Mouse (Mus musculus) adrenal gland, adult 2 months (tissue): Measurements from ENCODE around the gene Traf3ip3. TPM values are rescaled to one million over a fixed set of nuclear protein-coding genes. Genes with fewer than 3 reads are reported as not detected.

Source experiments
- DNase-seq: peaks from one replicate; pipeline ENCODE4 v3.0.0; 2021
- long read RNA-seq: library from polyadenylated mRNA; stranded (forward); transcript quantifications from one replicate; pipeline ENCODE4 v2.0.0, GENCODE M21; 2021
- polyA plus RNA-seq: library from polyadenylated mRNA; depleted of rRNA; stranded (reverse); fragments of >200 nt; gene quantifications from 2 replicates; pipeline ENCODE4 v1.2.3, GENCODE M21; 2012; rRNA removed
- total RNA-seq, 2 experiments: library from RNA; stranded (reverse); gene quantifications; 2 replicates each; pipeline ENCODE4 v1.2.3; 2021

The Traf3ip3 gene
- total RNA-seq (1 to 10 TPM; 1.1 to 3.3 TPM), polyA plus RNA-seq (0.15 and 0.75 TPM in 2 replicates)
- long read RNA-seq = 0 reads

DNA sequence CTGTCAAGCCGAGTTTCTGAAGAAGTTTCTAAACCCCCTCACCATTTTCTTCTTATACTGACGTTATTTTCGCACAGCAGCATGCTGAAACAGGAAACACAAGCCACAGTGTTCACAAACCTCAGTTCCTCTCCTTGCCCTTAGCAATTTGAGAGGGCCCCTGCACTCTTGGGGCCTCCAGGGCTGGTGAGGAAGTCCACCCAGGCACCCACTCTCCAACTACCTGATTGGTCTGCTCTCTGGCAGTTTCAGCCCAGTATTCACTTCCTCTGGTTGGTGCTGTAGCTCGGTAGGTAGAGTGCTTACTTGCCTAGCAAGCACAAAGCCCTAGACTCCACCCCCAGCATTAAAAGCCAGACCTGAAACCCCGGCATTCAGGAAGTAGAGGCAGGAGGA, at the start of gene Traf3ip3:
Traf3ip3 (minus strand) TSS at position 321 of the 396 bp plus-strand sequence.
- DNase-seq = peak; percentile 12

DNA sequence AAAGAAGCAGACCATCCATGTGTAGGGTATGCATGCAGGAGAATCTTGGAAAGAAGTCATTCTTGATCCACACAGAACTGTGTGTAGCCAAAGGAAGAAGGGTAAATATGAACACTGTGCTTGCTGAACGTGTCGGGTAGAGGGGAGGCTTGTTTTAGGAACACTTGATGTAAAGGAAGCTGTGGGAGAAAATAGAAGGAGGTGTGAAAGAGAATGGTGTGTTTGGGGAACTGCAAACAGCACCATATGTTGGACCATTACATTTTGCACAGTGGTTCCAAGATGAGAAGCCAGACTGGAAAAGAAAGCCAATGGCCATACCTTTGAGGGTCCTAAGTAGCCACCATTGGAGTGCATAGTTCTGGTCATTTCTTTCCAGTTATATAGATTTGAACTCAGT, 48.5 kb upstream of the Traf3ip3 start:
- DNase-seq = no peak

DNA sequence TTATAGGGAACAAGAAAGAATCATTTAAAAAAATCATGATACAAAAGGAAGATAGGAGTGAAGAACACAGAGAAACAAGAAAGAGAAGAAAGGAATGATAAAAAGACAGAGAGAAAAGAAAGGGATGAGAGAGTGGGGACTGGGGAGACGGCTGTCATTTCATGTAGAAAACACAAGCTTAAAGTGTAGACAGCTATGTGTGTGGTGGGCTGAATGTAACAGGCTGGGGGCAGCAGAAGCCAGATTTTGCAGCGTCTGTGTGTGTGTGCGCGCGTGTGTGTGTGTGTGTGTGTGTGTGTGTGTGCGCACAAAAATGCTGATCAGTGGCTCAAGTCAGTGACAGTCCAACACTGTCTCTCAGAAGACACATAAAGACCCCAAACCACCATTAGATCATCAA, 42.7 kb upstream of the Traf3ip3 start:
- no peak for DNase-seq

DNA sequence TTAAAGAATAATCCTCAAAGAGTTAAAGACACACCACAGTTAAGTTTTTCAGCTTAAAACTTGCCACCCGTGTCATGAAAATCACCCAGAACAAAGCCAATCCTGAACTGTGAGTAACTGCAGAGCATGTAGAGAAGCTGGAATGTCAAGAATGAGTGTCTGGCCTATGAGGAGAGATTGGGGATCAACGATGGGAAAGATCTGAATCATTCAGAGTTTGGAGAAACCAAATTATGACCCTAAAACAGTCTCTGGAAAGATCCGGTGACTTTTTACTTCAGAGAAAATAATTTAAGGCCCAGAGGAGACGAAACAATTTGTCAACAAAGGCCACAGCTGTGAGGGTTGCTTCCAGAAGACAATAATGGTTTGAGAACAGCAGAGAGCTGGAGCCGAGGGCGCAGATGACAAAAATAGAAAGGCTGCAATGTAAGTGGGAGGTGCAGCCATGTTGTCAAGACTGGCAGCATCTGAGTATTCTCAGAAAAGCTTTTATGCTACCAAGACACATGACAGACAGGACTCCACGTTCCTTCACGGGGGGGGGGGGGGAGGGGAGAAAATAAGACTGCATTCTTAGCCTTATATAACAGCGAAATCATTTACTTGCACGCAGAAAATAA, 42.2 kb upstream of the Traf3ip3 start:
- no peak for DNase-seq

GRCm38 (mm10) chr1:193242863-193243262, 41.4 kb upstream of the Traf3ip3 start:
- DNase-seq = no peak

GRCm38 (mm10) chr1:193242238-193242637, 40.7 kb upstream of the Traf3ip3 start:
- peak; percentile 80 for DNase-seq

- DNase-seq = no peak
These were observed 39.9 kb upstream of the Traf3ip3 start for GRCm38 (mm10) chr1:193241436-193241835.

DNA sequence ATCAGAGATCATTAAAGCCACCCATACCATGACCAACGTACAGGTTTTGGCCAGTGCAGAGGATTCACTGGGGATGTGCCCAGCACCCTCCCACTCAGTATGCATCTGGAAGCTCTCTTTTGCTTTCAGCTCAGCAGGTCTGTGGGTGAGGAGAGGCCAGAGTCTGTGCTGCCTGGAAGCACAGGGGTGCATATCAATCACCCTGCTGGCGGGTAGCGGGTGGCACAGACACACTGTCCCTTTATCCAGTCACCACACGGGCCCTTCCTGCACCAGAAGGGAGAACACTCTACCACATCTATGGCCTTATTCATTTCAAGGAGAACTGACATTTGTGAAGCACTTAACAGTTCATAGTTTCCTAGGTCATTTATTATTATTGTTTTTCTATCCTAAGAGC, 36.9 kb upstream of the Traf3ip3 start:
- no peak for DNase-seq

DNA sequence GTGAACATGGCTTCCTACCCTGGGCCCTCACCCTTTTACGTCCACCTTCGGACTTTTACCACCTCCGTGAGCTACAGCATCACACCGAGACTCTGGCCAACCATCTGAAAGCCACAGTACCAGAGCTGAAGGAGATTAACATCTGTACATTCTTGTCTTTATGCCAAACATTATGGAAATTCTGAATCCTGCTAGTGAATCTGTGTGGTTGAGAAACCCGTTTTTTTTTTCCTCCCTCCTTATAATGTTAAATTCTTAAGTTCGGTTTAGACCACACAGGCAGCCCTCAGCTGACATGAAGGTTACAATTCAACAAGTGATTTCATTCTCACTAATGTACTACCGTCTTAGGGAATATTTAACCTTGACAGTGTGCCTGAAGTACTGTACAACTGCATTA, 33.4 kb upstream of the Traf3ip3 start:
- DNase-seq = no peak

GRCm38 (mm10) chr1:193234130-193234645, 32.7 kb upstream of the Traf3ip3 start:
- no peak for DNase-seq

GRCm38 (mm10) chr1:193232732-193233131, 31.2 kb upstream of the Traf3ip3 start:
- DNase-seq = no peak

- no peak for DNase-seq
These were observed 29.4 kb upstream of the Traf3ip3 start for GRCm38 (mm10) chr1:193230935-193231334.

DNA sequence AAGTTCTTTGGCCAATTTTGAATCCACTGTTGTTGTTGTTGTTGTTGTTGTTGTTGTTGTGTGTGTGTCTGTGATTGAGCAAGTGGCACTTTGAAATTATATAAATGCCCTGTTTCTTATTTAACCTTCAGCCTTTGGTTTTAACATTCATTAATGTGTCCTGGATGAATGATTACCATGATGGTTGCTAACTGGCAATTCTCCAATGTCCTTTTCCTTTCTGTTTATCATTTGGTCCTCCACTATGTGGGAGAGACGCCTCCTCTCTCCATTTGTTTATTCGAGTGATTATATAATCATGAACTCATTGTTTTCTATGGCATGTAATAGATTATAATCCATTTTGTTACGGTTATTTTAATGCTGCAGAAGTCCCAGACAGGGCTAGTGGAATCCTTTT, 29.0 kb upstream of the Traf3ip3 start:
- DNase-seq = no peak

GRCm38 (mm10) chr1:193229570-193229969, 28.1 kb upstream of the Traf3ip3 start:
- no peak for DNase-seq

- DNase-seq = no peak
These were observed 26.0 kb upstream of the Traf3ip3 start for GRCm38 (mm10) chr1:193227537-193227936.

DNA sequence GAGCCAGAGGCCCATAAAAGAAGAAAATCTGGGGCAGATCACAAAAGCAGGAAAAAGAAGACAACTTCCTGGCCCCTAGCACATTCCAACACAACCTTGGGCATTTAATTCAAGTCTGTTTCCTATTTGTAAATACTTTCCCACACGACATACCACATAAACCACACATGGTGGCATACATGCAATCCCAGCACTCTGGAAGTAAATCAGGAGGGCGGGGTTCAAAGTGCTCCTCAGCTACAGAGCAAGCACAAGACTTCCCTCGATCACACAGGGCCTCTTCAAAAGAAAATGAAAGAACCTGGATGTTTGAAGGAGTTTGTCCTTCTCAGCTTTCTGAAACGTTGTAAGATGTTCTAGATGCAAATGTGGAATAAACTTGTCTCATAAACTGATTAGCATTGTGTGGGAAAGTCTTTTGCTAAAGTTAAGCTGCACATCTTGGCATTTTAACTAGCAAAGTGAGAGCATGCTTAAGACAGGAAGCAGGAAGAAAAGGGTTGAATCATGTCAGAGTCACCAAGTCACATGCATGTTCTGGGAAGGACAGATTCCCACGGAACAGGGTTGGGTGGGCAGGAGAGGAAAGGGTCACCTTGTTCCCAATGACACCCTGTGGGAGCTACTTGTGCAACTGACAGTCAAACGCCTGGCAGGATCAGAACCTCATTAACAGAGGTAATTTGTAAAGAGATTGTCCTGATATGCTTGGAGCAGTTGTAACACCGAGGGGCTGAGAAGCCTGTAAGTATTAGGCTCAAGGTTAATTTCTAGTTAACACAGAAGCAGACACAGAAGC, 25.4 kb upstream of the Traf3ip3 start:
- no peak for DNase-seq

- no peak for DNase-seq
These were observed 24.6 kb upstream of the Traf3ip3 start for GRCm38 (mm10) chr1:193226114-193226513.

GRCm38 (mm10) chr1:193225531-193225930, 24.0 kb upstream of the Traf3ip3 start:
- no peak for DNase-seq

DNA sequence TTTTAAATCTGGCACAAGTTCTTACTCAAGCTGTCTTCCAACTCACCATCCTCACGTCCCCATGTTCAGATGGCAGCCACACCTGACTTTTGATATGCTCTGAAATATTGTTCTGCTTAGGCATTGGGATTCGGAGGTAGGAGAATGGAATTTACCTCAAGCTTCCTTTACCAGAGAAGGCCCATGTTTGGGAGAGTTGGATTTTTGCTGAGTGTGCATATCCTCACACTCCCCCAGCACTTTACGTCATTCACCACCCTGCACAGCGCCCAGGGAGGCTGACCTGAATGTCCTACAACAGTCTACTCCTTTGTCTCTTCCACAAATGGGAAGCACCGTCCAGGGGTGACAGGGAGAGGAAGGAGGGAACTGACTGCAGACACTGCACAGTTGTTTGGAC, 18.9 kb upstream of the Traf3ip3 start:
- DNase-seq = no peak

DNA sequence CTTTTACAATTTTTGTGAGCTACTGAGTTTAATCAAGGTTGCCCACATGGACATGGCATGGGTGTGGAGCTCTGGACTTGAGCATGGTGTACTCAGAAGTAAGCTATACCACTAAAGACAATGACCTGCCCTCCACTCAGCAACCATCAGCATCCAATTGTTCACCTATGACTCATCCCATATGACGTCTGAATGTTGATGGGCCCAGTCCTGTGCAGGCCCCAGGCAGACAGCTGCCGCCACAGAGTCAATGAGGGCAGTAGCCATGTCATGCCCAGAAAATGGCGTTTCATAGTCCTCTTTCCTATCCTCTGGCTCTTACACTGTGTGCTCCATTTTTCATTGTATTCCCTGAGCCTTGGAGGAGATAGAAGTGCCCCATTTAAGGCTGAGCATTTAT, 14.5 kb upstream of the Traf3ip3 start:
- DNase-seq = no peak

DNA sequence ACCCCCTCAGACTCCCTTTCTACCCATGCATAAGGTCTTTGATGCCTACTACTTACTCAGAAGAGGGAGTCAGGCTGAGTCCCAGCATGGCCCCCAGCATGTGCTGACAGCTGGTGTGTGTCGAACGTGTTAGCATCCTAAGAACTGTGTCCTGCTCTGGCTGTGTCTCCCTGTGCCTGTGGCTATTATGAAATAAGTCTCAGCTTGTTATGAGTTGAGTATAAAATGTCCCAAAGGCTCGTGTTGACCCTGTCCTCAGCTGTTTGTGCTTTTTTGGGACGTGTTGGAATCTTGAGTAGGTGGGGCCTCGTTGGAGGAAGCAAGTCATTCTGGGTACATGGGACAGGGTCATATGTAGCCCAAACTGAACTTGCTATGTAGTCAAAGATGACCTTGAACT, 12.6 kb upstream of the Traf3ip3 start:
- DNase-seq = no peak

- peak; percentile 40 for DNase-seq
These were observed 9.9 kb upstream of the Traf3ip3 start for GRCm38 (mm10) chr1:193211371-193211770.

- peak; percentile 32 for DNase-seq
These were observed 6.7 kb upstream of the Traf3ip3 start for GRCm38 (mm10) chr1:193208178-193208577.
